Mouse (Mus musculus) adrenal gland, postnatal 36 days (tissue): ENCODE measurements around the gene Ralgapa2. TPM values are rescaled to one million over a fixed set of nuclear protein-coding genes. Genes with fewer than 3 reads are reported as not detected.

ENCODE experiments used
- DNase-seq, 2 experiments: peaks; one replicate each; pipeline ENCODE4 v3.0.0; 2021; ENCODE audit warnings: mixed read lengths in 1 of 2
- total RNA-seq, 2 experiments: library from RNA; stranded (reverse); gene quantifications; 2 replicates each; pipeline ENCODE4 v1.2.3; 2021

Ralgapa2 gene
- total RNA-seq, 2 experiments from 2014 or later = 27.0 to 31.3 TPM

GRCm38 (mm10) chr2:146221929-146222278 is 290.2 kb downstream of the Ralgapa2 start:
- DNase-seq = peak in 1 of 2 experiments; percentile 39

GRCm38 (mm10) chr2:146221076-146221928 is 290.8 kb downstream of the Ralgapa2 start, which contains the start of gene Insm1:
Gene Insm1 (plus strand): TSS chr2:146221921.
- DNase-seq = peak; percentile 51 to 52

- DNase-seq = no peak
These were observed 291.5 kb downstream of the Ralgapa2 start for GRCm38 (mm10) chr2:146220591-146221075.

GRCm38 (mm10) chr2:146219791-146220190 is 292.4 kb downstream of the Ralgapa2 start:
- DNase-seq = no peak

GRCm38 (mm10) chr2:146218881-146219535 is 293.1 kb downstream of the Ralgapa2 start:
- no peak for DNase-seq

- DNase-seq = no peak
These were observed 293.9 kb downstream of the Ralgapa2 start for GRCm38 (mm10) chr2:146218161-146218691.

GRCm38 (mm10) chr2:146217227-146217980 is 294.7 kb downstream of the Ralgapa2 start:
- no peak for DNase-seq

GRCm38 (mm10) chr2:146216111-146217064 is 295.8 kb downstream of the Ralgapa2 start:
- DNase-seq = no peak

GRCm38 (mm10) chr2:146214715-146215114 is 297.4 kb downstream of the Ralgapa2 start:
- DNase-seq = peak; percentile 33 to 40

GRCm38 (mm10) chr2:146210968-146211367 is 301.2 kb downstream of the Ralgapa2 start:
- no peak for DNase-seq

- DNase-seq = no peak
These were observed 314.2 kb downstream of the Ralgapa2 start for GRCm38 (mm10) chr2:146197947-146198346.

- DNase-seq = no peak
These were observed 316.0 kb downstream of the Ralgapa2 start for GRCm38 (mm10) chr2:146196126-146196525.
